Mouse (Mus musculus): ENCODE results near the gene Pcyt1a.

Gene Pcyt1a

GRCm38 (mm10) chr16:32510399-32511337 is 79.9 kb downstream of the Pcyt1a start:
- DNase-seq (ENCODE audit: low spot score), result no peak

GRCm38 (mm10) chr16:32511338-32511734 is 80.6 kb downstream of the Pcyt1a start:
- DNase-seq (ENCODE audit: low spot score), result no peak

GRCm38 (mm10) chr16:32511827-32512490 is 81.2 kb downstream of the Pcyt1a start:
- no peak for DNase-seq (ENCODE audit: low spot score)

- no peak for DNase-seq (ENCODE audit: low spot score)
These were observed 82.2 kb downstream of the Pcyt1a start for GRCm38 (mm10) chr16:32512921-32513320.

GRCm38 (mm10) chr16:32513401-32513800 is 82.7 kb downstream of the Pcyt1a start:
- no peak for DNase-seq (ENCODE audit: low spot score)

GRCm38 (mm10) chr16:32513948-32514347 is 83.2 kb downstream of the Pcyt1a start:
- DNase-seq (ENCODE audit: low spot score), result no peak

- no peak for DNase-seq (ENCODE audit: low spot score)
These were observed 85.6 kb downstream of the Pcyt1a start for GRCm38 (mm10) chr16:32516006-32516962.

- no peak for DNase-seq (ENCODE audit: low spot score)
These were observed 87.2 kb downstream of the Pcyt1a start for GRCm38 (mm10) chr16:32517785-32518481.

GRCm38 (mm10) chr16:32519656-32520371 is 89.1 kb downstream of the Pcyt1a start:
- DNase-seq (ENCODE audit: low spot score), result no peak

GRCm38 (mm10) chr16:32520372-32520748 is 89.6 kb downstream of the Pcyt1a start:
- no peak for DNase-seq (ENCODE audit: low spot score)

- DNase-seq (ENCODE audit: low spot score), result no peak
These were observed 92.0 kb downstream of the Pcyt1a start for GRCm38 (mm10) chr16:32522578-32523194.

- DNase-seq (ENCODE audit: low spot score), result no peak
These were observed 92.9 kb downstream of the Pcyt1a start for GRCm38 (mm10) chr16:32523462-32524243.

- no peak for DNase-seq (ENCODE audit: low spot score)
These were observed 93.5 kb downstream of the Pcyt1a start for GRCm38 (mm10) chr16:32524244-32524615.
